Mouse (Mus musculus) frontal cortex, postnatal 14 days (tissue): ENCODE results near the gene Lgals7.
A peak's percentile ranks its signal among the peaks of the same experiment; 100 is the strongest.

Source experiments
- DNase-seq, 2 experiments: peaks; one replicate each; pipeline ENCODE4 v3.0.0; 2022; ENCODE audit warnings: low spot score in 2 of 2

Gene Lgals7

DNA sequence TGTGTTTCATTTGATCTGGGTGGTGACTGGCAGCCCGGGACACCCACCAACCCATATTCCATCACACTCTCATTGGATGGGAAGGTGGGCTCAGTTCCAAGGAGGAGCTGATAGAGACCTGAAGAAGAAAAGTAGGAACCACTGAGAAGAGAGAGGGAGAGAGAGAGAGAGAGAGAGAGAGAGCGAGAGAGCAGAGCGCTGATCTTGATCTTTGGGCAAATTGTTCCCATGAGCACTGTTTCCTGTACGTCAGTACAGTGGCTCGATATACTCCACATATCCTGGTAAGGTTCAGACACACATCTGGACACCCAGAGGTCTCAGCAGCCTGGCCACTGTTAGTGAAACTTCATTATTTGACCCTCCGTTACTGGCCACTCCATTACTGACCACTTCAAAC lies at the start of gene Lgals7:
TSS of gene Lgals7 (plus strand) at position 314 of the 400 bp plus-strand sequence.
- no peak for DNase-seq

DNA sequence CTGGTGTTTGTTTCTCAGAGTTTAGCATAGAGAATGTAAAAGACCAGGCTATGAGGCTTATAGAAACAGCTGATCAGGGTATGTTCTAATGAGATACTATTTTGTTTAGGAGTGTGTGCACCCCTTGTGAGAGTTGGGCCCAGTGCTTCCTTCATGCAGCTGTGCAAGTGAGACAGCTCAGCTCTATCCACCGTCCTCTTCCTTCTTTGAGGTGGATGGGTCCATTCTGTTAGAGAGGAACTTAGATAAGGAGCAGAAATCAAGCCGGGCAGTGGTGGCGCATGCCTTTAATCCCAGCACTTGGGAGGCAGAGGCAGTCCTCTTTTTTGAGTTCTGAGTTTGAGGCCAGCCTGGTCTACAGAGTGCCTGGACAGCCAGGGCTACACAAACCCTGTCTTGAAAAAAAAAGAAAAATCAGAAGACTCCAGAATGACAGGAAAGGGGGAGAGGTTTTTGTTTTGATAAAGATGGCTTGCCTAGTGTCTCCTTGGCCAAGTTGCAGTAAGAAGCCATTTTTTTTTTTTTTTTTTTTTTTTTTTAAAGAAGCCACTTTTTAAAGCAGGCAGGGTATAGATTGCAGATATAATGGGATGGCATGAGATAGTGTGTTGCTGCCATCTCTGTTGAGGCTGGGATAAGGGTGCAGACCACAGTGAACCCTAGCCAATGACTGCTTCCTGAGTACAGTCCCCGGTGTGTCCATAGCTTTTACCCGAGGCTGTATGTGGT lies 49.2 kb upstream of the Lgals7 start:
- DNase-seq: no peak

DNA sequence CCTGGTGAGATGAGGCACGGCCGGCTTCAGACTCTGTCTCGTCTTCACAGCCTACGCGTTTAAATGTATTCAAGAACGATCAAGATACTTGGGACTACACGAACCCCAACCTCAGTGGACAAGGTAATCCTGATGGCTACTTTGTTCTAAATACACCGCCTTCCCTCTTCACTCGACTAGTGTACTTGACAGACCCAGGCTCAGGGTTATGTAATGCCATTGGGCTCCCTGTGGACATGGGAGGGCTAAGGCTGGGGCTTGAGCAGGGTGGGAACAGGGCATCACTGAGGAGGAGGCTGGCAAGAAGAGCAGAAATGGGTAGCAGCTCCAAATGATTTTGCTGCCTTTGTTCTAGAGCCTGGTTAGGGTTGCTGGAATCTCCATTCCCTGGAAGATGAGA lies 48.4 kb upstream of the Lgals7 start:
- no peak for DNase-seq

DNA sequence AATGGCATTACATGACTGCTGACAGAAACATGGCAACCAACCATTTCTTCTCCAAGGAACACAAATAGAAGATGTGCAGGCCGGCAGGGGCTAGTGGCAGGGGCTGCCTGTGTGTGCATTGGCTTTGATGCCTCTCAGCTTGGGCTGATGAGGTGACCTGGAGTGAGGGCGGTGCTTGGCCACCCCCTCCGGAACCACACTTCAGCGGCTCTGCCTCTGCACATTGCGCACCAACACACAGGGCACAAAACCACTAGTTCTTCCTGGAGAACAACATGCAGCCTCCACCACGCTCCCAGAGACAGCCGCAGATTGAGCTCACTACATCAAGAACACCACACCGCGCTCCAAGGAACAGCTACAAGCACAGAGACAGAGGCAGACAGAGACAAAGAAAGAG lies 47.5 kb upstream of the Lgals7 start:
- DNase-seq: no peak

DNA sequence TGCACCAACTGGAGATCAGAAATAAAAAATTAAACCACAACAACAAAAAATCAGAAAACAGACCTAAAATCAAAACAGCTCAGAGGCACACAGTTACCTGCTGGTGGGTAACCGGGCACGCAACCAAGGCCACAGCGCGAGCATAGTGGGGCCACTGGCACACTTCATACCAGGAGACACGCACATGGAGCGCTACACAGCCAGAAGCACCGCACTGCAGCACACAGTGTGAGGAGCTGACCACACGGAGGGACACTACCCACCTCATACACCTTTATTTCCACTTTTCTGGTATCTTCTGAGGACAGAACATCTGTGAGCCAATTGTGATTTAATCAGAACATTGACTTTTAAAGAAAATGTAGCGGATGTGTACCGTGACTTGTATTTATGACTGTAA lies 46.7 kb upstream of the Lgals7 start:
- DNase-seq: no peak

DNA sequence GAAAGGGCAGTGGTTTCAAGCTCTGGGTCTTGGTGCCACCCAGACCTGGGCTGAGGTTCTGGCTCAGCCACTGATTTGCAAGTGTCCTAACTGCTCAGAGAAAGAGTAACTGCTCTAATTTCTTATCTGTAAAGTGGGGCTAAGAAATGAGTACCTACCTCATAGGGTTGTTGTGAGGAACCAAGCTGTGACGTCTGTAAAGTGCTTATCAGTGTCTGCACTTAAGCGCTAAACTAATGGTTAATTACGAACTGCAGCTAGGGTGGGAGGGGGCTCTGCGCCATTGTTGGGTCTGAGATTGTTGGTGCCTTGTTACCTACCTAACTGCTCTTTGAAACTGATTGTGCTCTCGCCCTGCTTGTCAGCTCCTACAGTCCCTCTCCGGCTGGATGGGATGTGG lies 46.1 kb upstream of the Lgals7 start:
- no peak for DNase-seq

DNA sequence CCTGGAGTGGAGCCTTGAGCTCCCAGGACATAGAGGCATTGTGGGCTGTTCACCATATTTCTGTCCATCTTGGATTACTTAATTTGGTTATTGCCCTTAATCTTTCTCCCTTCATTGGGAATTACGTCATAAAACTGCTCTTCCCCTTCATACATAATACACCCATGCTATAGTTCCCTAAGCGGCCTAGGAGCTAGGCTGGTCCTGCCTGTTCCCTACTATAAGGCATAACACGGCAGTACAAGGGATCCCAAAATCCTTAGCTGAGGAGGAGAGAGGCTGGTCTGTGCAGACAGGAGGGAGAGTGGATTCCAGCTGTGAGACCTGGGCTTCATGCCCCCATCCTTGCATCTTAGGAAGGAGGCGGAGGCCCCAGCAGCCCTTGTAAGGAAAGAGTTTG lies 45.7 kb upstream of the Lgals7 start:
- no peak for DNase-seq

DNA sequence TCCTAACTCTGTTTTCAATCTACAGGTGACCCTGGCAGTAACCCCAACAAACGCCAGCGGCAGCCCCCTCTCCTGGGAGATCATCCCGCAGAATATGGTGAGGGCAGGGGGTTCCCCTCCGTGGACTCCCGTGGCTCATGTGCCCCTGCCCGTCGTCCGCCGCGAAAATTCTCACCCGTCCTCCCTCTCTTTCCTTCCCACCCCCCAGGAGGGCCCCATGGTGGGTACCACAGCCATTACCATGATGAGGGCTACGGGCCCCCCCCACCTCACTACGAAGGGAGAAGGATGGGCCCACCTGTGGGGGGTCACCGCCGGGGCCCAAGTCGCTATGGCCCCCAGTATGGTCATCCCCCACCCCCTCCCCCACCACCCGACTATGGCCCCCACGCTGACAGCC lies 45.2 kb upstream of the Lgals7 start:
- DNase-seq: no peak

DNA sequence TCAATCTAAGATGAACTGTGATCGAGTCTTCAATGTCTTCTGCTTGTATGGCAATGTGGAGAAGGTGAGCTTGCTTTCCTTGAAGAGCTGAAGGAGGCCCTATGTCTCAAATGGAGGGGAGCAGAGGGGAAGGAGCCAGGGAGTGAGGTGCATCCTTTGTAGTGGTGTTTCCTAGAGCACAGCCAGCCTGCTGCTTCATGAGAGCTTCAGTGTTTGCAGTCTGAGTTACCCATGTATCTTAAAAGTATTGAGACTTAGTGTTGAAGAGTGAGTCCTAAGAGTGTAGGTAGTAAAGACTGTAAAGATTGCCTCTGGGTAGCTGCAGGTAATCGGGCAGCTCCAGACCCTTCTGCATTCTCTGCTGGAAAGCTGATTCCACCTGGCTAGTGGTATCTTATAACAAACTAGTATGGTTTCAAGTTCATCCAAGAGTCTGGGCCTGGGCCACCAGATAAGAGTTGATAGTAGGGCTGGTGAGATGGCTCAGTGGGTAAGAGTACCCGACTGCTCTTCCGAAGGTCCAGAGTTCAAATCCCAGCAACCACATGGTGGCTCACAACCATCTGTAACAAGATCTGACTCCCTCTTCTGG lies 44.7 kb upstream of the Lgals7 start:
- DNase-seq: no peak

DNA sequence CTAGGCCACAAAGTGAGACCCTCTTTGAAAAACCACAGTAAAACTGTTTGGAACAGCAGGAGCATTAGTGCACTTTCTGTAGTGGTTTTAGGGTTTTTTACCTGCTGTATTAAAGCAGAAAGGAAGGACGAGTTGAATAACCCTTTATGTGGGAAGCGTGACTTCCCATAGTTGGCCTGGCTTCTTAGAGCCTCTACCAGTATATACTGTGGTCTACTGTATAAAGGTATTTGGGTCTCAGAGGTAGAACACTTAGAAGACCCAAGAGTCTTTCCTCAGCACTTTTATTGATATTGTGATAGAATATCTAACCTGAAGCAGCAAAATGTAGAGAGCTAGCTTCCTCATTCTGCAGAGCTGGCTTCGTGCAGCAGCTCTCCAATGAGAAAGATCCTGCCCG lies 44.1 kb upstream of the Lgals7 start:
- no peak for DNase-seq

DNA sequence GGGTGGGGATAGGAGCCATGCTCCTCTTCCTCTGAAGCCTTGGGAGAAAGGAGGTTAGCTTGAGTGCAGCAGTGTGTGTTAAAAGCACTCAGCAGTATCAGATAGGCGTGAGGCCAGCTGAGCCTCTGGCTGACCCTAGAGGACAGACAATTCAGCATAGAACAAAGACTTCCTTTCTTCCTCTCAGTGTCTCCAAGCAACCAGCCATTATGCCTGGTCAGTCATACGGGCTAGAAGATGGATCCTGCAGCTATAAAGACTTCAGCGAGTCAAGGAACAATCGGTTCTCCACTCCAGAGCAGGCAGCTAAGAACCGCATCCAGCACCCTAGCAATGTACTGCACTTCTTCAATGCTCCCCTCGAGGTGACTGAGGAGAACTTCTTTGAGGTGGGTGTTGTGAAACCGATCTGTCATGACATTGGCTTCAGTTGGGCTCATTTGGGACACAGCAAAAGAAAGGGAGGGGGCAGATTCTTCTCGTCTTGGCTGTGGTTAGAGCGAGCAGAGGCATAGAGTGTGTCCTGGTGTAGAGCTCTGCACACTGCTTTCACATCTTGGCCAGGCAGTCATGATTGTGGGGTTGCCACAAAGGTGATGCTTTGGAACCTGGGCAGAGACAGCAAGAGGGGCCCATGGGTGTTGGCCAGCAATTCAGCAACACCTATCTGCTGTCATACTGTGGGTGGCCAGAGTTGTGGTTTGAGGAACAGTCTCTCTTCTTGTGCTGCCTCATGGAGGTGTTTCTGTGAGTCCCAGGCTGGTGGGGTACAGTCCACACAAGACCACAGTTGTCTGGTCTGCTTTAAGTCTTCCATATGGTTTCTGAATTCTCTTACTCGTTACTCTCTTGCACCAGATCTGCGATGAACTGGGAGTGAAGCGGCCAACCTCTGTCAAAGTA lies 43.0 kb upstream of the Lgals7 start:
- DNase-seq: no peak

DNA sequence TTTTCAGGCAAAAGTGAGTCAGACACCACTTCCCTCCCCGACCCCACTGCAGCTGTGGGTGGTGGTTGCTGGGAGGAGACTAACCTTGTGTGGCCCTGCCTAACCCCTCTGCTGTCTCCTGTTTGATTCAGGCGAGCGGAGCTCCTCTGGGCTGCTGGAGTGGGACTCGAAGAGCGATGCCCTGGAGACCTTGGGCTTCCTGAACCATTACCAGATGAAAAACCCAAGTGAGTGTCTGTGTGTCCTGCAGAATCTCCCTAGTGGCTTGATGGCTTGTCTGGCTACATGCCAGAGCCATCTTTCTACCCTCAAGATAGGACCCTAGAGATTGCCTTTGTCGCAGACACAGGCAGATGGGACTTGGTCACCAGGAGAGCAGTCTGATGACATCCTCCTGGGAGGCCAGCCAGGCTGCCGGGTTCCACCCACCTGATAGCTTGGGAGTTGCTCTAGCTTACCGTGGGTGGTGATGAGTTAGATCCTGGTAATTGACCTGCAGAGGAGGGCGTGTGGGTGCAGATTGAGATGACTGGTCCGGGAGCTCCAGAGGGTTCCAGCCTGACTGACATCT lies 42.3 kb upstream of the Lgals7 start:
- no peak for DNase-seq

DNA sequence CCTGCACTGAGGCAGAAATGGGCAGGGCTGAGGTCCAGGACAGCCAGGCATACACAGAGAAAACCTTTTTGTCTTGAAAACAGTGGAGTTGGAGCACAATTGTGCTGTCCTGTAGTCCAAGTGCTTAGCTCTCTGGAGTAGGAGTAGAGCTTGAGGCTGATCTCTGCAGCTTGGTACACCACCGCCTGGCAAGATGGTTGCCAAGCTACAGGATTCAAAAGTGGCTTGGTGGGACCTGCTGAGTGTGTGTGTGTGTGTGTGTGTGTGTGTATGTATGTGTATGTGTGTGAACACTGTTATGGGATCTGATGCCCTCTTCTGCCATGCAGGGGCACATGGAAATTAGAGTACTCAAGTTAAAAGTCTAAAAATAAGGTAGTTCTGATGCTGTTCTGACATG lies 41.1 kb upstream of the Lgals7 start:
- DNase-seq: no peak

DNA sequence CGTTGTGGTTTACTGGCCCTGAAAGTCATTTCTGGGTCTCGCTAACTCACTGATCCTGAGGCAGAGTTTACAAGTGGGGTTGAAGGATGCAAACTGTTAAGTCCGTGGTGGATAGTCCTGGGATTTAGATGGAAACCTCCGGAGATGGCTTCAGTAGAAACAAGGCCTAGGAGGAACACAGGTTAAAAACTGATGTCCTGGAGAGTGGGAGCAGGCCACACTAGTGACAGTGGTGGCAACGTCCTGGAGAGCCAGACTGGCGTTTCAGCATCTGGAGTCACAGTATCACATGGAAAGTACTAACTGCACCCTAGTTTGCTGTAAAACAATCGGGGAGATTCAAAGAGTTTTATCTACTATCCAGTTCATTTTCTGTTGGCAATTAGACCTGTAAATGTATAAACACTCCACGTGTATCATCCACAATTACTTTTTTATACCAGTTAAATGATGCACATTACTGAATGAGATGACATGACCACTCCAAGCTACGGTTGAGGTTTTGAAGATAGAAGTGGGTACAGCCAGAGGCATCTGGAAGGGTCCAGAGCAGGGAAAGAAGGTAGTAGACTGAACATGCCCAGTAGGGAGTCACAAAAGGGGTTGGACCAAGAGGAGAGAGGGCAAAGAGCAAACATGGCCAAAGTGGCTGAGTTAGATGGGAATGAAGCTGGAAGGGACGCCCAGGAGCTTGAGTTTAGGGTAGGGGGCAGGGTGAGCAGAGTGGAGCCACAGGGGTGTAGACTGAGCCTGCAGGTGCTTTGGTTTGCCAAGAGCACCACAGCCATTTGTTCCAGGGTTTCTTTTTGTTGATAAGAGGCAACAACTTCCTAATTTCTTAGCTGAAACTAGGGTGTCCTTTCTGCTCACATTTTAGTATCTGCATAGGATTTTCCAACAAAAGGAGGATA lies 40.4 kb upstream of the Lgals7 start:
- no peak for DNase-seq

DNA sequence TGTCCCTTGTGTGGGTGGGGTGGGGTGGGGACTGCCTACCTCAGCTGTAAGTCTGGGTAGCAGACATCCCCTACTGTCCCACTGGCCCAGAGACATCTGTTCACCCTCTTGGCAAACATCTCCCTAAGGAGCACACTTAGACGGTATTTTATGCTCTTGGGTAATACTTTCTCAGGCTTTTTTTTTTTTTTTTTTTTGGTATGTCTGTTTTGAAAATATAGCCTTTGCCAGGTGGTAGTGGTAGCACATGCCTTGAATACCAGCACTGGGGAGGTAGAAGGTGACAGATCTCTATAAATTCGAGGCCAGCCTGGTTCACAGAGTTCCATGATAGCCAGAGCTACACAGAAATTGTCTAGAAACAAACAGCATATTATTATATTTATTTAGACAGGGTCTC lies 39.7 kb upstream of the Lgals7 start:
- no peak for DNase-seq

DNA sequence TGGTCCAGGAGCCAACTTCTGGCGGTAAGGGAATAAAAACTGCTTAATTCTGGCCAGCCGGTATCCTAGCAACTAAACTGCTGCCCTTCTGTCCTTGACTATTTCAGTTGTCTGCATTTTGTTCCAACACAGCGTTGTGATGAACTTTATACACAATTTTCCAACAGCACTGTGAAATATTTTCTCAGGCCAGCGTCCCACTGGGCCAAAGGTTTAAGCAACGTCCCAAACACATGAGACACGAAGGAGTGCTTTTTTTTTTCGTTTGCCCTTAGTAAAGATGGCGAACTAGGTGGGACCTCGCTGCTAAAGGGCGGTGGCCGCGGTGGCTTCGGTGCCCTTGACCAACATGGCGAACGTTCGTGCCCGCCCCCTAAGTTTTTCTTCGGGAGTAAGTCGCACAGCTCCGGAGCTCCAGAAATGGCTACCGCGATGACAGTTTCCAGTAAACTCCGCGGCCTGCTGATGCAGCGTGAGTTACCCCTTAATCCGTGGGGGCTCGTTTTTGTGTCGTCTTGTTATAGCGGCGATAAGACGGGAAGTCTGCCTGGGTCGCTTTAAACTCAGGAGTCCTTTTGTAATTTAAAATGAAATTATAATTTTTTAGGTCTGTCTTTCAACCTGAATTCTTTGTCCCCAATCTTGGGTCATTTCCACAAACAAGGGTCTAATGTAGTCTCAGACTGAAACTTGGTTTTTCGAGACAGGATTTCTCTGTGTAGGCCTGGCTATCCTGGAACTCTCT lies 38.5 kb upstream of the Lgals7 start, which contains the start of gene Ech1:
TSS of gene Ech1 (plus strand) at position 277 of the 745 bp plus-strand sequence.
- DNase-seq: peak; percentile 83 to 87

DNA sequence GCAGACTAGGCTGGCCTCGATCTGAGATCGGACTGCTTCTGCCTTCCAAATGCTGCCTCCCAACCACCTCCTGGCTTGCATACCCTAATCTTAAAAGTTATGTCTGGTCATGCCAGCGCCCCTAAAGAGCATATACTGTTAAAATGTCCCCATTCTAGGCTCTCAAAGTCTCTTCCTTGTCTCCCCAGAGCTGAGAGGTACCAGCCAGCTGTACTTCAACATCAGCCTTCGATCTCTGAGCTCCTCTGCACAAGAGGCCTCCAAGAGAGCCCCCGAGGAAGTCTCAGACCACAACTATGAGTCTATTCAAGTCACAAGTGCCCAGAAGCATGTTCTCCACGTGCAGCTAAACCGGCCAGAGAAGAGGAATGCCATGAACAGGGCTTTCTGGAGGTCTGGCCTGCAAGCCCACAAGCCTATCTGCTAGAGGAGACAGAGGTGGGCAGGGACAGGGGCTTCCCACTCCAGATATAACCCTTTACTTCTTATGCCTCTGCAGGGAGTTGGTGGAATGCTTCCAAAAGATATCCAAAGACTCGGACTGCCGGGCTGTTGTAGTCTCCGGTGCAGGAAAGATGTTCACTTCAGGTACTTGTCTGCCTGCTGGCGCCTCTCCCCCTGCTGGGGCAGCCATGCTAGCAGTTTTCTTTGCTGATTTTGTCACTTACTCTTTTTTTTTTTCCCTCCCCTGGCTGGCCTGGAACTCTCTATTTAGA lies 37.8 kb upstream of the Lgals7 start:
- DNase-seq: no peak

DNA sequence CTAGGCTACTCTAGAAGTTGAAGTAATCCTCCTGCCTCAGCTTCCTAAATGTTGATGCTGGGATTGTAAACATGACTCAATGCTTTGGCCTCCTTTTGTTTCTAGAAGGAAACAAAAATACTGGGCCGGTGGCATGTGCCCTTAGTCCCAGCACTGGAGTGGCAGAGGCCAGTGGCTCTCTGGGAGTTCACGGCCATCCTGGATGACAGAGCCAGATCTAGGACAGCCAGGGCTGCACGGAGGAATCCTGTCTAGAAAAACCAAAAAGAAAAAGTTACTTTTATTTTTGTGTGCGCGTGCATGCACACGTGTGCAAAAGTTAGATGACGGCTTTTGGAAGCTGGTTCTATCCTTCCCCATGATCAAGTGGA lies 37.3 kb upstream of the Lgals7 start:
- DNase-seq: no peak

DNA sequence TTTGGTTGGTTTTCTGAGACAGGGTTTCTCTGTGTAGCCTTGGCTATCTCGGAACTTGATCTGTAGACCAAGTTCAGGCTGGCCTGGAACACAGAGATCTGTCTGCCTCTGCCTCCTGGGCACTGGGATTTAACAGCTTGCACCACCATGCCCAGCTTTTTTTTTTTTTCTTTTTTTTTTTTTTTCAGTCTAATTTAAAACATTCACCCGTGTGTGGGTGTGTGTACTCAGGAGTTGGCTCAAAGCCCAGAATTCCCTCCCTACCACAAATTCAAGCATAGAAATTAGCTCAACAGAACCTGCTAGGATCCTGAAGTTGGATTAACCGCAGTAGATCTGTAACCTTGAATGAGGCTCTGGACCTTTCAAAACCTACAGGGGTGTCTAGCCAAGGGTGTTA lies 36.3 kb upstream of the Lgals7 start:
- no peak for DNase-seq

DNA sequence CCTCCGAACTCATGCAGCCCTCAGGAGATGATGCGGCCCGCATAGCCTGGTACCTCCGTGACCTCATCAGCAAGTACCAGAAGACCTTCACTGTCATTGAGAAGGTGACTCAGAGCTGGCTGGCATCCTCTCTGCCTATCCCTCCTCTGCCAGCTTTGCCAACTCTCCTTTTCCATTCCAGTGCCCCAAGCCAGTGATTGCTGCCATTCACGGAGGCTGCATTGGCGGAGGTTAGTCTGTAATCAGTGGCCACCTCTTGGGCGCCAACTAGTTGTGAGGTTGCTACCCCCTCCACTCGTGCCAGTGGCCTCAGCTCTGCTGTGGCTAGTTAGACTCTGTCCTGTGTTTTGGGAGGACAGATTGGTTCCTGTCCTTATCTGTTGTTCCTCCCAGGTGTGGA lies 33.8 kb upstream of the Lgals7 start:
- DNase-seq: no peak
